8 mouse cellular contexts compared by ENCODE assay signal in genomic region chr5:72855685-72856124, GRCm38 (mm10). TPM values are rescaled to one million over a fixed set of nuclear protein-coding genes. Genes with fewer than 3 reads are reported as not detected.
DNase-seq lines count a peak whose midpoint lies in the region; ATAC-seq lines count a peak whose summit lies in the region.

No protein-coding gene starts in this region.

- no peak overlapping the region for H3K4me2 ChIP-seq in forebrain, embryonic 13.5 days
- H3K4me2 ChIP-seq in forebrain, embryonic 11.5 days (ENCODE audit: low read depth, low read length, severe bottlenecking): no peak overlapping the region
- no peak overlapping the region for H3K4me2 ChIP-seq in embryonic facial prominence, embryonic 13.5 days
- no peak overlapping the region for H3K4me2 ChIP-seq in heart, embryonic 11.5 days
- H3K4me2 ChIP-seq in kidney, embryonic 16.5 days (replicated peaks; ENCODE audit: low read depth, low read length): no peak overlapping the region
- no peak overlapping the region for H3K4me2 ChIP-seq in limb, embryonic 15.5 days

- peaks cover 12% of the 10 kb centered on the region for H3K4me1 ChIP-seq in forebrain, embryonic 13.5 days
- H3K4me1 ChIP-seq in forebrain, embryonic 11.5 days (replicated peaks; ENCODE audit: control insufficient read depth, insufficient read depth, low read length): no peaks in the 10 kb centered on the region
- peaks cover 21% of the 10 kb centered on the region for H3K4me1 ChIP-seq in embryonic facial prominence, embryonic 13.5 days
- H3K4me1 ChIP-seq in heart, embryonic 11.5 days (ENCODE audit: control insufficient read depth, insufficient read depth, low read length): peaks cover 18% of the 10 kb centered on the region; the same call in 1 of the 2 replicates
- H3K4me1 ChIP-seq in kidney, embryonic 16.5 days (ENCODE audit: insufficient read depth, low read length): peaks cover 22% of the 10 kb centered on the region
- peaks cover 21% of the 10 kb centered on the region for H3K4me1 ChIP-seq in limb, embryonic 15.5 days

- H3K27me3 ChIP-seq in forebrain, embryonic 13.5 days: no peaks in the 10 kb centered on the region
- H3K27me3 ChIP-seq in forebrain, embryonic 11.5 days (ENCODE audit: control insufficient read depth, insufficient read depth, low read length): no peaks in the 10 kb centered on the region
- no peaks in the 10 kb centered on the region for H3K27me3 ChIP-seq in embryonic facial prominence, embryonic 13.5 days
- no peaks in the 10 kb centered on the region for H3K27me3 ChIP-seq in heart, embryonic 11.5 days (ENCODE audit: control insufficient read depth, insufficient read depth, low read length)
- no peaks in the 10 kb centered on the region for H3K27me3 ChIP-seq in kidney, embryonic 16.5 days (ENCODE audit: insufficient read depth, low read length)
- no peaks in the 10 kb centered on the region for H3K27me3 ChIP-seq in limb, embryonic 15.5 days

- H3K9me3 ChIP-seq in forebrain, embryonic 13.5 days (replicated peaks): peaks cover 7% of the 10 kb centered on the region
- no peaks in the 10 kb centered on the region for H3K9me3 ChIP-seq in forebrain, embryonic 11.5 days (ENCODE audit: control insufficient read depth, low read length)
- peaks cover 10% of the 10 kb centered on the region; the same call in 1 of the 2 replicates for H3K9me3 ChIP-seq in embryonic facial prominence, embryonic 13.5 days
- no peaks in the 10 kb centered on the region for H3K9me3 ChIP-seq in heart, embryonic 11.5 days (replicated peaks; ENCODE audit: control insufficient read depth, low read length)
- peaks cover 6% of the 10 kb centered on the region; the same call in 1 of the 2 replicates for H3K9me3 ChIP-seq in kidney, embryonic 16.5 days (ENCODE audit: low read length)
- H3K9me3 ChIP-seq in limb, embryonic 15.5 days: no peaks in the 10 kb centered on the region

- H3K4me3 ChIP-seq in forebrain, embryonic 13.5 days: no peak overlapping the region
- H3K4me3 ChIP-seq in forebrain, embryonic 11.5 days (ENCODE audit: low read depth, low read length): no peak overlapping the region
- no peak overlapping the region for H3K4me3 ChIP-seq in embryonic facial prominence, embryonic 13.5 days
- H3K4me3 ChIP-seq in heart, embryonic 11.5 days (ENCODE audit: low read depth, low read length): no peak overlapping the region
- no peak overlapping the region for H3K4me3 ChIP-seq in kidney, embryonic 16.5 days (ENCODE audit: low read length)
- no peak overlapping the region for H3K4me3 ChIP-seq in limb, embryonic 15.5 days

- no peaks in the 10 kb centered on the region for H3K36me3 ChIP-seq in forebrain, embryonic 13.5 days (ENCODE audit: poor library complexity, severe bottlenecking)
- H3K36me3 ChIP-seq in forebrain, embryonic 11.5 days (ENCODE audit: control insufficient read depth, insufficient read depth, low read length): no peaks in the 10 kb centered on the region
- H3K36me3 ChIP-seq in embryonic facial prominence, embryonic 13.5 days: no peaks in the 10 kb centered on the region
- H3K36me3 ChIP-seq in heart, embryonic 11.5 days (ENCODE audit: control insufficient read depth, insufficient read depth, low read length): no peaks in the 10 kb centered on the region
- H3K36me3 ChIP-seq in kidney, embryonic 16.5 days (ENCODE audit: insufficient read depth, low read length): no peaks in the 10 kb centered on the region
- no peaks in the 10 kb centered on the region for H3K36me3 ChIP-seq in limb, embryonic 15.5 days

- DNase-seq in forebrain, embryonic 11.5 days (ENCODE audit: low spot score): no peak
- peak; percentile 78 for DNase-seq in ovary, postnatal 36 days (ENCODE audit: low spot score)
- DNase-seq in thymus, postnatal 10 days (ENCODE audit: low spot score in 2 of 2): no peak

- H3K9ac ChIP-seq in forebrain, embryonic 13.5 days: no peak overlapping the region
- H3K9ac ChIP-seq in forebrain, embryonic 11.5 days (ENCODE audit: low read length): no peak overlapping the region
- H3K9ac ChIP-seq in embryonic facial prominence, embryonic 13.5 days: no peak overlapping the region; the same call in 1 of the 2 replicates
- H3K9ac ChIP-seq in heart, embryonic 11.5 days (ENCODE audit: low read depth, low read length): no peak overlapping the region
- no peak overlapping the region for H3K9ac ChIP-seq in kidney, embryonic 16.5 days (replicated peaks; ENCODE audit: low read length)
- H3K9ac ChIP-seq in limb, embryonic 15.5 days: no peak overlapping the region

- 0 out of 2 replicates have a peak overlapping the region, but pooled peaks have one; percentile 37 for H3K27ac ChIP-seq in forebrain, embryonic 13.5 days
- no peak overlapping the region for H3K27ac ChIP-seq in forebrain, embryonic 11.5 days (ENCODE audit: low read depth, low read length)
- H3K27ac ChIP-seq in embryonic facial prominence, embryonic 13.5 days: peak overlapping the region; percentile 35; the same call in 1 of the 2 replicates
- H3K27ac ChIP-seq in heart, embryonic 11.5 days (ENCODE audit: low read depth, low read length): peak overlapping the region; percentile 52
- peak overlapping the region; percentile 78; the same call in 1 of the 2 replicates for H3K27ac ChIP-seq in kidney, embryonic 16.5 days (ENCODE audit: low read length)
- H3K27ac ChIP-seq in limb, embryonic 15.5 days: peak overlapping the region; percentile 69

- ATAC-seq in forebrain, embryonic 13.5 days: peak; percentile 85
- no peak for ATAC-seq in forebrain, embryonic 11.5 days (replicated peaks; ENCODE audit: low FRiP score)
- peak; percentile 57; the same call in 1 of the 2 replicates for ATAC-seq in embryonic facial prominence, embryonic 13.5 days (ENCODE audit: insufficient number of reproducible peaks, insufficient read depth, low FRiP score, low TSS enrichment, low read depth)
- peak; percentile 70 for ATAC-seq in heart, embryonic 11.5 days (replicated peaks; ENCODE audit: insufficient number of reproducible peaks, low FRiP score, low TSS enrichment)
- peak; percentile 88 for ATAC-seq in kidney, embryonic 16.5 days (ENCODE audit: low FRiP score, low TSS enrichment)
- peak; percentile 85 for ATAC-seq in limb, embryonic 15.5 days (ENCODE audit: insufficient number of reproducible peaks, low FRiP score, low TSS enrichment, low read depth)

- 3% methylated on average over 3 of the region's 3 CpGs for WGBS in forebrain, embryonic 13.5 days
- 15% methylated on average over 3 of the region's 3 CpGs for WGBS in forebrain, embryonic 11.5 days
- WGBS in embryonic facial prominence, embryonic 13.5 days: 11% methylated on average over 3 of the region's 3 CpGs
- 25% methylated on average over 3 of the region's 3 CpGs for WGBS in heart, embryonic 11.5 days (ENCODE audit: insufficient replicate concordance)
- 22% methylated on average over 3 of the region's 3 CpGs for WGBS in kidney, embryonic 16.5 days
- 16% methylated on average over 3 of the region's 3 CpGs for WGBS in limb, embryonic 15.5 days

RNA-seq across cellular contexts. Expression of gene Tec, which starts 12.6 kb away (rescaled TPM):
- 3.1 TPM in 2 replicates for polyA plus RNA-seq in forebrain, embryonic 13.5 days (2015; fragmentation: Nextera tagmentation; extraction: Ambion mirVana)
- polyA plus RNA-seq in forebrain, embryonic 11.5 days (2014; fragmentation: Nextera tagmentation; extraction: Ambion mirVana): 2.9 and 3.0 TPM in 2 replicates
- polyA plus RNA-seq in embryonic facial prominence, embryonic 13.5 days (2015; fragmentation: Nextera tagmentation; extraction: Ambion mirVana): 4.1 and 5.0 TPM in 2 replicates
- 11.9 and 14.5 TPM in 2 replicates for polyA plus RNA-seq in heart, embryonic 11.5 days (2014; fragmentation: Nextera tagmentation; extraction: Ambion mirVana)
- polyA plus RNA-seq in kidney, embryonic 16.5 days (2015; fragmentation: Nextera tagmentation; extraction: Ambion mirVana): 11.2 and 12.1 TPM in 2 replicates
- 12.9 and 13.2 TPM in 2 replicates for polyA plus RNA-seq in limb, embryonic 15.5 days (2015; fragmentation: Nextera tagmentation; extraction: Ambion mirVana)

RNA-seq across cellular contexts. Expression of gene Slain2, which starts 58.4 kb away (rescaled TPM):
- 14.4 and 14.7 TPM in 2 replicates for polyA plus RNA-seq in forebrain, embryonic 13.5 days (2015; fragmentation: Nextera tagmentation; extraction: Ambion mirVana)
- 22.8 and 24.9 TPM in 2 replicates for polyA plus RNA-seq in forebrain, embryonic 11.5 days (2014; fragmentation: Nextera tagmentation; extraction: Ambion mirVana)
- 15.3 TPM in 2 replicates for polyA plus RNA-seq in embryonic facial prominence, embryonic 13.5 days (2015; fragmentation: Nextera tagmentation; extraction: Ambion mirVana)
- polyA plus RNA-seq in heart, embryonic 11.5 days (2014; fragmentation: Nextera tagmentation; extraction: Ambion mirVana): 23.1 and 25.2 TPM in 2 replicates
- polyA plus RNA-seq in kidney, embryonic 16.5 days (2015; fragmentation: Nextera tagmentation; extraction: Ambion mirVana): 11.8 and 12.6 TPM in 2 replicates
- polyA plus RNA-seq in limb, embryonic 15.5 days (2015; fragmentation: Nextera tagmentation; extraction: Ambion mirVana): 14.0 and 16.4 TPM in 2 replicates
